Mouse (Mus musculus): Measurements from ENCODE around the gene Rec114.

Rec114 gene

DNA sequence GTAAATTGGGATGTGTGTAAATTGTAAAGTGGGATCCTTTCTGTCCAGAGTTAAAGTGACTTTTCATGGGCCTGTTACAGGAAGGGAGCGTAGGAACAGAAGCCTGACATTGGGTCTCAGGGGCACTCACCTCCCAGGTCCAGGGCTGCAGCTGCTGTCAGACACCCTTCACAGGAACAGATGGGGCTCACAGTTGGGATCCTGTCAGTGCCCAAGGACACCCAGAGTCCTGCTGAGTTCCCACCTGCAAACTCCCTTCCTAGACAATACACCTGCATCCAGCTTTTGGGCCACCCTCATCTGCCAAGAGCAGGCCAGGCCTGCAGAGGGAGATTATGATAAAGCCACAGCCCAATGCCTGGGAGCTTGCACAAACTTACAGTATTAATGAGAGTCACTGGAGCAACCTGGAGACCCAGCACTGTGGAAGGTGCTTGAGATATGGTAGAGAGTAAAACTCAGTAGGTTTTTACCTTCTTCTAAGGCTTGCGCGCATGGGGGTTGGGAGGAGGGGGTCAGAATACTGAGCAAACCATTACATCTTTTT lies at the start of gene Rec114:
Gene Rec114, minus strand, starts transcription at position 263 of the 547 bp plus-strand sequence.
- in situ Hi-C loops (cut with MseI, MboI), result no loop called here

DNA sequence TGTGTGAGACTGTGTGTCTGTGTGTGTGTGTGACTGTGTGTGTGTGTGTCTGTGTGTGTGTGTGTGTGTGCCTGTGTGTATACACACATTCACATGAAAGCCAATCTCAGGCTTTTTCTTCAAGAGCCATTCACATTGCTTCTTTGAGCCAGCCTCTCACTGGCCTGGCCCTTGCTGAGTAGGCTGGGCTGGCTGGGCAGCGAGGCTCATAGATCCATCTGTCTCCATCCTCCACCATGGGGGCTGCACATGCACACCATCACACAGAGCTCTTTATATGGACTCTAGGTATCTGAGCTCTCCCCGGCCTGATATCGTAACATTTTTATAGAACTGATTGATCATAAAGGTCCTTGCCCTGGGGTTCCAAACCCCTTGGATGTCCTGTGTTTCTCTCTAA lies 45.7 kb upstream of the Rec114 start:
- in situ Hi-C loops (cut with MseI, MboI), result no loop called here

DNA sequence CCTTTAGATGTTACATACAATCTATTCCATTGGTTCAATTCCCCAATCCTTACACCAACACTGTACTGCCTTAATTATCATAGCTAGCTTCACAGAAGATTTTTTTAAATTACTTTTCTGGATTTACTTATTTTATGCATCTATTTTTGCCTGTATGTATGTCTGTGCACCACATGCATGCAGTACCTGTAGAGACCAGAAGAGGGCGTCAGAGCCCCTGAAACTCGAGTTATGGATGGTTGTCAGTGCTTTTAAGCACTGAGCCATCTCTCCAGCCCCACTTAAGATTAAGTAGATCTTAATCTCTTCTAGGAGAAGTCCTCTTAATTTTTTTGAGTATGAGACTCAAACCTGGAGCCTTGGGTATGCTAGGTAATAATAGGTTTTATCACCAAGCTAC lies 31.6 kb upstream of the Rec114 start:
- in situ Hi-C loops (cut with MseI, MboI), result no loop called here

DNA sequence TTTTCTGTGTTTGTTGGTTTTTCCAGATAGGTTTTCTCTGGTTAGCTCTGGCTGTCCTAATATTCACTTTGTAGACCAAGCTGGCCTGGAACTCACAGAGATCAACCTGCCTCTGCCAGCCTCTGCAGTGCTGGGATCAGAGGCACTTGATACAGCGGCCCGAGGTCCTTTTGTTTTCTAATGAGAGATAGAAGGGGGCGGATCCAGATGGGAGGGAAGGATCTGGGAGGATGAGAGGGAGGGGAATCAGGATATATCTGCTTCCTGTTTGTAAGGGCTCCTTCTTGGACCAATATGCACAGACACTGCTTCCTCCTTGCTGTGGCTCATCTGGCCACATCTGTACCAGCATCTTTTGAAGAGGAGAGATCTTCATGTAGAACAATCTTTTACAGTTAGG lies 31.0 kb upstream of the Rec114 start:
- in situ Hi-C loops (cut with MseI, MboI), result no loop called here

- in situ Hi-C loops (cut with MseI, MboI), result no loop called here
Observed at GRCm38 (mm10) chr9:58769943-58770342, 26.2 kb upstream of the Rec114 start.

- in situ Hi-C loops (cut with MseI, MboI), result no loop called here
Observed at GRCm38 (mm10) chr9:58766959-58767955, 23.5 kb upstream of the Rec114 start.

DNA sequence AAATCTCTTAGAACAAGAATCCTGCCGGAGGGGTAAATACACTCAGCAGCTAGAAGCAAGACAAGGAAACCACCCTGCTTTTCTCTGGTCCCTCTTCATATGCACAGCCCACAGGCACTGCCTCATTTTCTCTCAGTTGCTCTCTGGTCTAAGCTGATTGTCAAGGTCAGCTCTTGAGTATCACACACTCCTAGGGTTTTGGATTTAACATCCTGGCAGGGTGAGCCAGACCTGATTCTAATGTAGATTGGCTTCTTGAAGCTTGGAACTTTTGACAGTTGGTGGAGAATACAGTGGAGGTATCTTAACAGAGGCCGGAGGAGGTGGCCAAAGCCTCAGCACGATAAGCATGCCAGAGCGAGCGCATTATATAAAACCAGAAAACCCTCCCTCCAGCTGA lies 20.6 kb upstream of the Rec114 start:
- in situ Hi-C loops (cut with MseI, MboI), result no loop called here

- in situ Hi-C loops (cut with MseI, MboI), result no loop called here
Observed at GRCm38 (mm10) chr9:58763114-58763513, 19.4 kb upstream of the Rec114 start.

DNA sequence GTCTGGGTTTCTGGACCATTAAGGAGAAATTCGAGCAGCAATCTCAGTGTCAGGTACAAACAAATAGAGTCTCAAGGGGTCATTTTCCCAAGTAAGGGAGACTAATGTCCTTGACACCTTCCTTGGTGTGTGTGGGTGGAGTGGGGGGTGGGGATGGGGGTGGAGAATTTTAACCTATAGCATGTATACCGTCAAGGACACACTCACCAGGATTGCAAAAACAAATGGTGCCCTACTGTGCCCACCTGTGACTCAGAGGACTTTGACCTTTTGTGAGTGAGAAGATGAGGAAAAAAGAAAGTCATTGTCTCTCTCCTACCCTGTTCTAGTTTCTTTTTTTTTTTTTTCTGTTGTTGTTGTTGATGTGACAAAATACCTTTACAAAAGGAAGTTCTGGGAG lies 18.3 kb upstream of the Rec114 start:
- in situ Hi-C loops (cut with MseI, MboI), result no loop called here

GRCm38 (mm10) chr9:58758754-58759153 lies 15.0 kb upstream of the Rec114 start:
- in situ Hi-C loops (cut with MseI, MboI), result no loop called here

DNA sequence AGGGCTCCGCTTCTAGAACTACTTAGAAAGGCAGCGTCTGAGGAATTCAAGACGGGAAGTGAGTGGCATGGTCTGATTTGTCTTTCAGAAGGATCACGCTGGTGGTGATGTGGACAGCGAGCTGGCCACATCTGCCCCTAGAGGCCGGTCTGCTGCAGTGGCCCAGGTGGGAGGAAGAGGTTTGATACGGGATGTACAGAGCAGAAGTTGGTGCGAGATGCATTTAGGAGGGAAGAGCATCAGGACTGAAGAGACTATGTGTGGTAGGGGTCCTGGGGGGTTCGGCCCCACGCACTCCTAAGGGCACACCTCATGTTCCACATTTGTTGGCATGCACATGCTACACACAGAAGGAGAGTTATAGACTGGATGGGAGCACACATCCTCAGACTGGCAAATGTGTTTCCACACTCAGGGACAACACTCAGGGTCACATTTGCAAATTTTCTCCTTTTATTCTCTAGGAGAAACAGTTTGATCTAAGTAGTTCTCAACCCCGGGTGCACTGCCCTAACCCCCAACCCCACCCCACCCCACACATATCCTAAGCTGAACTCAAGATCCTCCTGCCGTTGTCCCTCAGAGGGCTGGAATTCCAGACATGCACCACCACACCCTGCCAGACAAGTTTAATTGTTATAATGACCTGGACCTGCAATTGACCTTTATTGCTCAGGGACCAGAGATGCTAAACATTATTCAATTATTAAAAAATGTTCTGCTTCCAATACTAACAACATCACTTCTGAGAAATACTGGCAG lies 12.8 kb upstream of the Rec114 start:
- in situ Hi-C loops (cut with MseI, MboI), result no loop called here

GRCm38 (mm10) chr9:58753606-58754005 lies 9.8 kb upstream of the Rec114 start:
- in situ Hi-C loops (cut with MseI, MboI), result no loop called here

DNA sequence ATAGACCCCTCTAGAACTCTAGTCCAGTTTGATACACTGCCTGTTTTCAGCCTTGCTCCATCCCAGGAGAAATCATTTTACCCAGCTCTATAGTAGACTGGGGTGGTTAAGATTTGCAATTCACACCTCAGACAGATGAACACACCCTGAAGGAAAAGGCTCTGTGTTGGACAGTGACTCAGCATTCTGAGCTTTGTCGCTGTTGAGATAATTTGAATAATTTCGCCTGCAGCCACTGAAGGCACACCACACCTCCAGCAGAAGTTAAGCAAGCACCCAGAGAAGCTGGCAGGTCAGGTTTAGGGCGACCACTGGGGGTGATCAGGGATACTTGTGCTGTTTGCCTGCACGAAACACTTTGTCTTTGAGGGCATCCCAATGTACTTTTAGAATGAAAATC lies 4.4 kb upstream of the Rec114 start:
- in situ Hi-C loops (cut with MseI, MboI), result no loop called here

DNA sequence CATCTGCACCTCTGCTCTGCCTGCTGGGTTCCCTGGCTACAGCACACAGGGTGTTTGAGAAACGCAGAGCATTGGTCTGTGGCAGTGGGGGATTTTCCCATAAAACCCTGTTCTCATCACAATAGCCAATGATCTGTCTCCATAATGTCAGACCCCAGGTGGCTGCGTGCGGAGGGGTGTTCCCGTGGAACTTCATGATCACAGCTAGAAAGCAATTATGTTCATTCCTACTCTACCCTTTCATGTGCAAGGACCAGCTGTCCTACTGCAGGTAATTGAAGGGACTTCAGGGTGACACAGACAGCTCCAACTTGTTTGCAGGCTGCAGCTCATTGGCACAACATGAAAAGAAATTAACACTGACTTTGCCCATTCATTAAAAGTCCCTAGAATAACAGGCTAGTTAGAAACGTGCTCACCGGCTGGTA lies 3.6 kb upstream of the Rec114 start:
- in situ Hi-C loops (cut with MseI, MboI), result no loop called here

DNA sequence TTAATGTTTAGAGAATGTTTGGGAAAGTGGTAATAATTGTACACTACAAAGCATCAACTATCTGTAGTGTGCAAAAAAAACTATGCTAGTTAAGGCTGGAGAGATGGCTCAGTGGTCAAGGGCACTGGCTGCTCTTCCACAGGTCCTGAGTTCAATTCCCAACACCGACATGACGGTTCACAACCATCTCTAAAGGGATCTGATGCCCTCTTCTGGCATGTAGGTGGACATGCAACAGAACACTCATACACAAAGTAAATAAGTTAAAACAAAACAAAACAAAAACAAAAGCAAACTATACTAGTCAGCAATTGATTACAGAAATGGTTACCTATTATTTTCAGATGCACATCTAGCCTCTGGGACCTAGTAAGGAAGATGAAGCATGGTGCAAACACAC lies 1.1 kb downstream of the Rec114 start:
- in situ Hi-C loops (cut with MseI, MboI), result no loop called here

- in situ Hi-C loops (cut with MseI, MboI), result no loop called here
Observed at GRCm38 (mm10) chr9:58741369-58741768, 2.4 kb downstream of the Rec114 start.

DNA sequence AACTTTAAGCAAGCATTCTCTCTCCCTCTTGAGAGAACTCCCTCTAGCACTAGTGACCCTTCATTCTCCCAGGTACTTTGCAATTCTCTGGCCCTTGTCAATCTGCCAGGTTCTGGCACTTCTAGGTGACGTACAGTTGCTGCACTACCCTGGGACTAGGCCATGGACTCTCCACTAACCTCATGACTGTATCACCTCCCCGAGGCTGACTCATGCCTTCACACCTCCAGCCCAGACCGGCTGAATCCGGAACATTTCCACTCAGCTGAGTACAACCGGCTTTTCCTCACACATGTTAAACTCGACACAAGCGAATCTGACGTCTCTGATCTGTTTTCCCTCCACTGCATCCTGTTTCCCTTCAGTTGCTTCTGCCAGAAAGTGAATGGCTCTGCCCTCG lies 4.0 kb downstream of the Rec114 start:
- in situ Hi-C loops (cut with MseI, MboI), result no loop called here

GRCm38 (mm10) chr9:58723165-58723564 lies 20.6 kb downstream of the Rec114 start:
- in situ Hi-C loops (cut with MseI, MboI), result no loop called here

DNA sequence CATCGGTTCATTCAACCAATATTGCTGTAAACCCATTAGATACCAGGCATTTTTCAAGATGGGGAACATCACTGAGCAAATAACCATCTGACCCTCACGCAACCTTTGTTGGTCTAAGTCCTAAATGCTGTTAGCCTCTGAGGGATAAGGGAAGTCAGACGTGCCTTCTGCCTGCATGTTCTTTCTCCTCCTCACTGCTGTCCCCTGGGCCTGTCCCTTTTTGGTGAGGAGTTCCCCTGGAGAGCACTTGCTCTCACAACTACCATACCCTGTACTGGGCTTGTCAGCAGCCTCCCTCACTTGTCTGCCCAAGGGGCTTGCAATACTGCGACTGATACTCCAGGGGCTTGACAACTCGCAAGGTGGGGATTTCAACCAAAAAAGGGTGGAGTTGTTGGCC lies 21.6 kb downstream of the Rec114 start:
- in situ Hi-C loops (cut with MseI, MboI), result no loop called here

GRCm38 (mm10) chr9:58721021-58721420 lies 22.7 kb downstream of the Rec114 start:
- in situ Hi-C loops (cut with MseI, MboI), result no loop called here

GRCm38 (mm10) chr9:58720167-58720566 lies 23.6 kb downstream of the Rec114 start:
- in situ Hi-C loops (cut with MseI, MboI), result no loop called here

- in situ Hi-C loops (cut with MseI, MboI), result no loop called here
Observed at GRCm38 (mm10) chr9:58719471-58719870, 24.3 kb downstream of the Rec114 start.
